Mouse (Mus musculus) stomach, embryonic 14.5 days (tissue): ENCODE measurements around the gene Sema6c. TPM values are rescaled to one million over a fixed set of nuclear protein-coding genes. Genes with fewer than 3 reads are reported as not detected.

Source experiments
- ATAC-seq: fragments of 200-750 bp; cut with Nextera tagmentation; 2 replicates; pipeline ENCODE4 v1.8.0; 2017; ENCODE audit warnings: low read depth, moderate TSS enrichment; ENCODE audit not compliant: insufficient number of reproducible peaks, insufficient read depth, low FRiP score
- H3K27ac ChIP-seq: fragments of 300-500 bp; sonication (generic); 2 replicates; pipeline ENCODE4 v1.5.1; 2014; ENCODE audit warnings: mild to moderate bottlenecking, low read length, moderate library complexity, mixed read lengths
- H3K27me3 ChIP-seq: fragments of 300-500 bp; sonication (generic); 2 replicates; pipeline ENCODE4 v1.6.1; 2014; ENCODE audit warnings: low read length, control low read depth, mixed read lengths; ENCODE audit not compliant: control insufficient read depth, insufficient read depth
- H3K36me3 ChIP-seq: fragments of 300-500 bp; sonication (generic); 2 replicates; pipeline ENCODE4 v1.6.1; 2014; ENCODE audit warnings: mild to moderate bottlenecking, control low read depth, low read length, moderate library complexity, mixed read lengths; ENCODE audit not compliant: control insufficient read depth, insufficient read depth
- H3K4me1 ChIP-seq: fragments of 300-500 bp; sonication (generic); 2 replicates; pipeline ENCODE4 v1.6.1; 2014; ENCODE audit warnings: low read length, control low read depth, mixed read lengths; ENCODE audit not compliant: control insufficient read depth, insufficient read depth
- H3K4me2 ChIP-seq: fragments of 300-500 bp; sonication (generic); replicated peaks from 2 replicates; pipeline ENCODE4 v1.6.1; 2014; ENCODE audit warnings: low read depth, low read length, control low read depth
- H3K4me3 ChIP-seq: fragments of 300-500 bp; sonication (generic); 2 replicates; pipeline ENCODE4 v1.5.1; 2014; ENCODE audit warnings: low read depth, low read length, control low read depth
- H3K9ac ChIP-seq: fragments of 300-500 bp; sonication (generic); replicated peaks from 2 replicates; pipeline ENCODE4 v1.6.1; 2014; ENCODE audit warnings: low read depth, mild to moderate bottlenecking, control low read depth, low read length, moderate library complexity, mixed read lengths
- H3K9me3 ChIP-seq: fragments of 300-500 bp; sonication (generic); 2 replicates; pipeline ENCODE4 v1.6.1; 2016; ENCODE audit warnings: low read depth, low read length, control low read depth; ENCODE audit not compliant: control insufficient read depth
- WGBS: fragments of 180-500 bp; shearing (Covaris S2); extraction: QIAGEN DNeasy Blood & Tissue Kit; methylation state at CpG from one replicate; pipeline ENCODE4 v1.1.7; 2014; 5-methylcytosine and 5-hydroxymethylcytosine counted together
- microRNA-seq: library from miRNA; unstranded; fragments of <30 nt; microRNA quantifications from one replicate; pipeline ENCODE4, GENCODE M21; 2016
- polyA plus RNA-seq: library from polyadenylated mRNA; unstranded; fragments of >200 nt; fragmentation: Nextera tagmentation; extraction: Ambion mirVana; gene quantifications from 2 replicates; pipeline ENCODE4 v1.2.1, GENCODE M21; 2014

Gene Sema6c
- polyA plus RNA-seq, 1 experiment from 2014 or later, result 5.8 TPM

- Histone ChIP-seq H3K4me3 (no peak overlapping the region), H3K27me3 (no peaks in the 10 kb centered on the region), H3K27ac (no peak overlapping the region), H3K9me3 (no peaks in the 10 kb centered on the region), H3K36me3 (peaks cover 31% of the 10 kb centered on the region), H3K9ac (no peak overlapping the region), H3K4me2 (no peak overlapping the region), H3K4me1 (peaks cover 10% of the 10 kb centered on the region)
- no peak for ATAC-seq
- WGBS, result 85% methylated on average over 2 of the region's 2 CpGs
Measured at GRCm38 (mm10) chr3:95223041-95223440, 62.8 kb downstream of the Sema6c start.

Small RNA genes within 50 kb of the gene (microRNA-seq; reads per million reads assigned to microRNA genes)
- gene Mir8099-1, result not detected

Other genes starting within 250 kb of the Sema6c start
- 86.2 and 89.6 TPM in 2 replicates for gene Selenbp1, start 227.4 kb upstream of the Sema6c start, polyA plus RNA-seq
- gene Rfx5, start 206.4 kb upstream of the Sema6c start, polyA plus RNA-seq, result 12.8 and 14.5 TPM in 2 replicates
- gene Pi4kb, start 185.7 kb upstream of the Sema6c start, polyA plus RNA-seq, result 24.7 and 32.8 TPM in 2 replicates
- 30.3 and 34.9 TPM in 2 replicates for gene Zfp687, start 145.0 kb upstream of the Sema6c start, polyA plus RNA-seq
- 229 and 231 TPM in 2 replicates for gene Psmd4, start 117.8 kb upstream of the Sema6c start, polyA plus RNA-seq
- gene Pip5k1a, start 53.5 kb upstream of the Sema6c start, polyA plus RNA-seq, result 14.6 and 14.9 TPM in 2 replicates
- 139 and 156 TPM in 2 replicates for gene Vps72, start 49.4 kb upstream of the Sema6c start, polyA plus RNA-seq
- gene Tmod4, start 36.0 kb upstream of the Sema6c start, polyA plus RNA-seq, result 0.83 and 1.8 TPM in 2 replicates
- 67.7 and 73.7 TPM in 2 replicates for gene Scnm1, start 26.4 kb upstream of the Sema6c start, polyA plus RNA-seq
- gene Lysmd1, start 26.4 kb upstream of the Sema6c start, polyA plus RNA-seq, result 9.2 and 10.9 TPM in 2 replicates
- gene Tnfaip8l2, start 18.1 kb upstream of the Sema6c start, polyA plus RNA-seq, result 4.2 and 4.7 TPM in 2 replicates
- 15.1 and 18.4 TPM in 2 replicates for gene Gabpb2, start 57.5 kb downstream of the Sema6c start, polyA plus RNA-seq
- gene Cdc42se1, start 68.3 kb downstream of the Sema6c start, polyA plus RNA-seq, result 125 and 126 TPM in 2 replicates
- gene Mllt11, start 71.7 kb downstream of the Sema6c start, polyA plus RNA-seq, result 38.9 and 42.4 TPM in 2 replicates
- 0.71 and 1.3 TPM in 2 replicates for gene Gm128, start 81.1 kb downstream of the Sema6c start, polyA plus RNA-seq
- 8.2 and 8.4 TPM in 2 replicates for gene Bnipl, start 90.7 kb downstream of the Sema6c start, polyA plus RNA-seq
- gene Mindy1, start 120.9 kb downstream of the Sema6c start, polyA plus RNA-seq, result 47.1 and 51.1 TPM in 2 replicates
- gene Prune1, start 121.6 kb downstream of the Sema6c start, polyA plus RNA-seq, result 20.1 and 23.1 TPM in 2 replicates
- gene Anxa9, start 146.7 kb downstream of the Sema6c start, polyA plus RNA-seq, result 1.7 and 2.1 TPM in 2 replicates
- 136 and 146 TPM in 2 replicates for gene Cers2, start 154.3 kb downstream of the Sema6c start, polyA plus RNA-seq
- gene Setdb1, start 196.7 kb downstream of the Sema6c start, polyA plus RNA-seq, result 50.8 and 51.8 TPM in 2 replicates
- 0.74 TPM in 1 of 2 replicates, not detected in the other for gene 4930558C23Rik, start 242.4 kb downstream of the Sema6c start, polyA plus RNA-seq